Mouse (Mus musculus) regulatory T cell (primary cell): ENCODE data around the gene Cdk14.

Experiments
- in situ Hi-C: fragments of 300-600 bp; cut with MboI, MseI; formaldehyde crosslinking; loops from one replicate; pipeline ENCODE4 v1.15.1; 2025; ENCODE audit warnings: high pct_unique_total_duplicates

The Cdk14 gene

DNA sequence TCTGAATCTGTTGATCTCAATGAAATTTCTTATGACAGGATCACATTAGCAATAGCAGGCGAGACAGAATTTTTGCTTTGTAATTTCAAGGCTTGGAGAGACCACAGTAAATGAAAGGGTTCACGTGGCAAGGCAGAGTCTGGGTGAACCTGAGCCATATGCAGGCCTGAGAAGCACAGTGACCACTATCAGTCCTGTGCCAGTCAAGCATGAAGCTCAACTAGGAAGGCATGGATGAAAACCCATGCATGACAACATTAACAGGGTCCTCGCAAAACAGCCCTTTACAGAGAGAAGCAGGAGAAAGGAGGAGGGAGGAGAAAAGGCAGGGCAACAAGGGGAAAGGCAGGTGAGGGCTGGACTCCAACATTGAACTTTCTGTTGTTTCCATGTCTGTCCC lies 311.1 kb downstream of the Cdk14 start:
- in situ Hi-C loops = loop anchor here (5.0 kb wide), 1 partner anchor 558 kb away; no protein-coding TSS in a partner anchor

DNA sequence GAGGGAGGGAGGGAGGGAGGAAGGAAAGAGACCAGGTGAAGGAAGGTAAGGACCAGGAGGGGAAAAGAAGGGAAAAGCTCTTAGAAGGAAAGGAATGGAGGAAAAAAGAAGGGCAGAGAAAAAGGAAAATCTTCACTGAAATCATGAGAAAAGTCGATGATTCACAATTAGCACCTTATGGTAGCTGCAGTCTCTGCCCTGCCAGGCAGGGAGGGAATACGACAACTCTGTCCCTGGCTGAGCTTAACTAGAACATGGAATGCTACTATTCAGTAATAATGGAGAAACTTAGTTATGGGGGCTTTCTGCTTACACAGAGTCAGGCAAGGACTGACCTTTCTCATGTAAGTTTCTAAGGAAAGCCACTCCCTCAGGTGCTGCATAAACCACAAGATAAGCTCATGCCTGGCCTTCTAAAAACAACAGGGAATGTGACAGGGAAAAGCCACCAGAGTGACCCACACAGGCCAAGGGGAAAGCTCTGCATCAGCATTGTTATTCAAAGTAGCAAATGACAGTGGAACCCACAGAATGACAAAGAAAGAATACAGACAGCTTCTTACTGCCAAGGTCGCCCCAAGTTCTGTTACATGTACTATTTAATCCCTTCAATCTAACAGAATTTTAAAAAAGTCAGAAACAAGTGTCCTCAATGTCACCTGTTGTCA lies 323.7 kb downstream of the Cdk14 start:
- in situ Hi-C loops = no loop called here

DNA sequence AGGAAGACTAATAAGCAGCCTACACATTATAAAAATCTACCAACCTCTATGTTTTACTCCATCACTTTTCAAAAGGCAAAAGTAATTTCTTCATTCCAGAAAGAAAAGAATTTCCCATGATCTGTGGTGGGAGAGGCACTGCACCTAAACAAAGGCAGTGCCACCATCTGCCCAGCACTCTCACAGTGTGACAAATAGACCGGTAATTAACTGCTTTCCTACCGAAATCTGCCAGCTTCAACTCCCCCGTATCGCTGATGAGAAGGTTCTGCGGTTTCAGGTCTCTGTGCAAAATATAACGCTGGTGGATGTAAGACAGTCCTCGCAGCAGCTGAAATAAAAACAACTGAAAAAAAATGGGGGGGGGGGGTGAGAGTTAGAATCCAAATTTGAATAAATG lies 327.4 kb downstream of the Cdk14 start:
- in situ Hi-C loops = no loop called here

DNA sequence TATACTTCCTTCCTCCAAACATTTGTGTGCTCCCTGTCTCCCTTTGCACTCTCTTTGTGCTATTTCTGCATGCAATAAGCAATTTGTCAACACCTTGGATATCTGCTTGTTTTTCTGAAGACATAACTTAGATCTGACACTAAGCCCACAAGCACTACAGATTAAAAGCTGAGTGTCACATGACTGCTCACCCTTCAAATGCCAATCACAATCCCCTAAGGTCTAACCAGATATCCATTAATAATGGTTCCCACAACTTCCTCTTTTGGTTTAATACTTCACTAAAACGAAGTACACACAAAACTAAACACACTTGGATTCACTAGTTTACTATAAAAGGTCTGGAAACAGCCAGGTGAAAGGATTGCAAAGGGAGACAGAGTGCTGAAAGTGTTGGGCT lies 348.6 kb downstream of the Cdk14 start:
- in situ Hi-C loops = no loop called here

DNA sequence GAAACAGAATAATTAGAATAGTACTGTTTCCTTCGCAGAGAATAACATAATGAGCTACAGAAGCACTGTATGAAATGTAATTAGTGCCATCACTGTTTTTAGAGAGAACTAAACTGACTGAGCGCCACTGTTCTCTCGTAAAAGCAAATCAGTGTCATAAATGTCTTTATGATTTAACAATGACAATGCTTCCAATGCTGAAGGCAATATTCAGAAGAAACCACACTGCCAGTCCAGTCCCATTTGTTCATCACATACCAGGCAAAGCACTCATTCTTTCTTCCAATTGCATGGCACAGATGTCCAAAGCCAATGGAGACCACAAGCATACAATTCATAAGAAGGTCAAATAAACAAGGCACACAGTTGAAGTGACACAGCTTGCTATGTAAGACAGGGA lies 355.4 kb downstream of the Cdk14 start:
- in situ Hi-C loops = no loop called here

DNA sequence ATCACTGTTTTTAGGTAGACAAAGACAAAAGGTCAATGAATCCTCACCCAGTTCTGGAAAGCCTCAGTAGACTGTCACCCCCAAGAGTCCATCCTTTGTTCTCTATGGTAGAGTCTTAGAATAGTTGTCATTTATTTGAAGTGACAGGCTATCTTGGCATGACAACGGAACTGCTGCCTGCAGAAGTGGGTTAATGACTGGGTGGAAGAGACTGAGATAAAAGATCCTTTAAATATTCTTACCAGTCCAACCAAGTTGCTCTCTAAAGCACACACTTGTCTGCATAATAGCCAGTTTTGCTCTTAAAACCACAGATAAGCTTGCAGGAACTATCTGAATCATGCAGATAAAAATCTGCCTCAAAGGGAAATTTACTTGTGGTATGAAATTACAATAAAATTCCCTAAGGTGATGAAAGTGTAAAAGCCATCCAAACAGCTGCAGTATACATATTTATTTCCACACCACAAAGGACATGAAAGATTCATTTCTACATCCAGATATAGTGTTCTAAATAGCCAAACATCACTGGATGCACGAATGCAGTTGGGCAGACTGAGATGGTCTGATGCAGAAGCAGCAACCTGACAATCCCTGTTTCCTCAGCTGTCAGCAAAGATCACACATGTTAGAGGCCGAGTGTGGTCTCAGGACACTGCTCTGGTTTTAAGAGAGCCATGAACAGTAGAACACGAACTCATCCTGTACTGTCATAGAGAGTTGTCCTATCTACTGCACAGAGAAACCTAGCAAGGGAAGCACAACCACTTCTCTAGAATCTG lies 363.8 kb downstream of the Cdk14 start:
- in situ Hi-C loops = no loop called here

DNA sequence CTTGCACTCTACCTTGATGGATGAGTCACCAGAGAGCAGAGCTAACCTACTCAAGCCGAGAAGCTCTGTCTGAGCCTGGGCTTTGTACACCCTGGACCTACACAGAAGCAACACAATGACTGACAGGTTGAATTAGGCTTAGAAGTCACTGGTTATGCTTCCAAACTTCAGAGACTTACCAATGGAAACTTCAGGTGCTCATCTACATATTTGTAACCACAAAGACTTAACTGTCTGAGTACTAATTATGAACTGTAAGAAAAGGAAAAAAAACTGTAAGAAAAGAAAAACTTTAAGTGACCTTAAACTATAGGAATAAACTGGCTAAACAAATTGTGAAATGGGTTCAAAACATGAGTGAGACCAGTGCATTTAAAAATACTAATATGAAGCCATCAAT lies 364.6 kb downstream of the Cdk14 start:
- in situ Hi-C loops = no loop called here

DNA sequence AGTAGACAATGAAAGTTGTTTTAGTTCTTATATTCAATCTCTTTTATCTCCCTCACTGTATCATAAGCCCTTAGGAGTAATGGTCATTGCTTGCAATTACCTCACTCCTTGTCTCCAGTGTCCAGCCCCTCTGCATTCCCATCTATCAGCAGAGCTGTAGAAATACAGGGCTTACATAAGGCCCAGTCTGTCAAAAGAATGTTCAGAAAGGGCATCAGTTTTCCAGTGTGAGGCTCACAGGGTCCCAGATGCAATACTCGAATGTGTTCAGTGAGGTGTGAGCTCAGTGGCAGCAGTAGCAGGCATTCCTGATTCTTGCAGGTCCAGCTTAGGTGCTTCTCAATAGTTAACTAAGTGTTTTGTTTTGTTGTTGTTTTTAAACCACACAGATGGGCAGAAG lies 365.8 kb downstream of the Cdk14 start:
- in situ Hi-C loops = no loop called here

DNA sequence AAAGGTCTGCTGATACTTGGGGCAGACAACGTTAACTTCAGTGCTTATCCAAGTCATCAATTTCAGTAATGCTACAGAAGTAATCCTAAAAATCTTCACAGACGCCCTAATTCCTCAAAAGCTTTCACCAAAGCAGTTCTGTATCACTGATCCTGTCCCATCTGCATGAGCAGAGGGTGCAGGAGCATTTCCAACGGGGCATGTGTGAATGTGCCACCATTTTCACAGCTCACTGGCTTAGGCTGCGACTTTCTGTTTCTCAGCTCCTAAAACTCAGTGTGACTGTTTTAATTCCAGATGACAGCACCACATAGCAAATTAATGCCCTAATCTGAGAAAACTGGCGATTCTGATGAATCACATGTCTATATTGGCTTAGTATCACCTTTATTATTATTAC lies 375.8 kb downstream of the Cdk14 start:
- in situ Hi-C loops = no loop called here

DNA sequence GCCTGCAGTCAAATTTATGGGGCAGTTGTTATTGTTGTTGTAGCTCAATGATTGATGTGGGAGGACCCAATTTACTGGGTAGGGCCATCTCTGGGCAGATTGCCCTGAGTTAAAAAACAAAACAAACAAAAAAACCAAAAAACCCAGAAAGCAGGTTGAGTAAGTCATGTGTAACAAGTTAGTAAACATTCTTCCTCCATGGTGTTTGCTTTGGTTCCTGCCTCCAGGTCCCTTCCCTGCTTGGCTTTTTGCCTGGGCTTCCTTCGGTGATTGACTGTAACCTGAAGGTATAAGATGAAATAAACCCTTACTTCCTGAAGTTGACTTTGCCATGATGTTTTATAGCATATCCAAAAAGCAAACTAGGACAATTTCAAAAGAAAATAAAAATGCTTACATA lies 377.4 kb downstream of the Cdk14 start:
- in situ Hi-C loops = no loop called here

DNA sequence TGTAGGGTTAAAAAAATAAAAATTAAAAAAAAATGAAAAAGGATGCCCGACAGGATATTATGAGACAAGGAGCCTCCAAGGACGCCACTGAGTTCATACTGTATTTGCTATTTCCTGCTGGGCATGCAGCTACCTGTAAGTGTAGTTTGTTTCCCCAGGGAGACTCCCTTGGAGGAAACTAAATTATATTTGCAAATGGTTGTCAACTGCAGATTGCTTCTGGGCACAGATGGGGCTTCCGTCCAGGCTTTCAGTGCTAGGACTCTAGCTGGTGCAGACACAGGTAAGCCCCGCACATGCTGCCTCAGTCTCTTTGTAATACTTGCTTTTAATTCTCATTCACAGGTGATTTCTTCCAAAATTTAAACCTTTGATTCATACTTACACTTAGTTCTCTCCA lies 378.6 kb downstream of the Cdk14 start:
- in situ Hi-C loops = no loop called here

DNA sequence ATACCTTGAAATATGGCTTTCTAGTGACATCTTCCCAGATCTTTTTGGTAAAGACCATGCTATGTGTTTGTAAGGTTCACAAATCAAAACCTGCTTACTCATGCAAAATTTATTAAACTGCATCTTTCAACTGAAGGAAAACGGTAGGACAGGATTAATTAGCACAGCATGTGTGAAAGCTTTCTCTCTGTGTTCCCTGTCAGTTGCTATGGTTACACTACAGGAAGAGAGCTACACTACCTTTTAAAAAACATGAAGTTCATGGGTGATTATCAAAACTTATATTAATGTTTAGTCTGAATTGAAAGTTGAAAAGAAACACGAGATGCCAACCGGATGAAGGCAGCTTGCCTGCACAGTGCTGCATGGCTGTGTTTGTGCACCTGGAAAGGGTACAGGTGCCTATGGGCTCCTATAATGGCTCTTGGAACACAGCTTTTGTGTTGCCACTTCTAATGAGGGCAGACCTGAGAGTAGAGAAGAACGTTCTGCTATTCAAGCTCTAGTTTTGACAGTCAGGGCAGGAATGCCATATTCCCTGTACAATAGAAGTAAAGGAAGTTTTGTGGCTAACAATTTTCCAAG lies 380.3 kb downstream of the Cdk14 start:
- in situ Hi-C loops = no loop called here

DNA sequence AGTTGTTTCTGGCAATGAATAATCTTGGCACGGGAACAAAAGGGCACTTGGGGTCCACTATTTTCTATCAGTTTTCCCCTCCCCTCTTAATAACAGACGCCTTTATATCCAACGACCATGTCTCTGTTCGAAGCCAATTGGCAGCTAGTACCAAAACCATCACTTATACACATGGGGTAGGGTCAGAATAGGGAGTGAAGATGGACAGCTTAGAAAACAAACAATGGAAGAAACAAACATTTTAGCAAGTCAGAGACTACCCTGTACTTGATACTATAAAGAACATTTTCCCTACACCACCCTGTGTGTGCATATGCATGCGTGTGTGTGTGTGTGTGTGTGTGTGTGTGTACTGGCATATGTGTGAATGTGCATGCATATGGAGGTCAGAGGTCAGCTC lies 386.7 kb downstream of the Cdk14 start:
- in situ Hi-C loops = no loop called here

DNA sequence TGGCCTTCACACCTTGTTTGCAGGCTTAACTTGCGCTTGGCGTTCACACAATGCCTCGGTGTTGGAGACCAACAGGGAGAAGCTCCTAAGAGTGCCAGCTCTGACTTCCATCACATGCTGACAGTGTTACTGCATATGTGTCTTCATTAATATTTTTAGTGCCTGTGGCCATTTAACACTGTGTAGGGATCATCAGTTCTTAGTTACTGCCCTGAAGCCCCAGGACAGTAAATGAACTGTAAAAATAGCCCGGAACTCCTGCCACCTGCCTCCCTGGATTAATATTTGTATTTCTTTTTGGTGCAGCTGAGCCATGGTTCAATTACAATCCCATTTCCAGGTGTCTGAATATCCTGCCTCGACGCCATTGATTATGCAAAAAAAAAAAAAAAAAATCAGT lies 387.3 kb downstream of the Cdk14 start:
- in situ Hi-C loops = no loop called here

DNA sequence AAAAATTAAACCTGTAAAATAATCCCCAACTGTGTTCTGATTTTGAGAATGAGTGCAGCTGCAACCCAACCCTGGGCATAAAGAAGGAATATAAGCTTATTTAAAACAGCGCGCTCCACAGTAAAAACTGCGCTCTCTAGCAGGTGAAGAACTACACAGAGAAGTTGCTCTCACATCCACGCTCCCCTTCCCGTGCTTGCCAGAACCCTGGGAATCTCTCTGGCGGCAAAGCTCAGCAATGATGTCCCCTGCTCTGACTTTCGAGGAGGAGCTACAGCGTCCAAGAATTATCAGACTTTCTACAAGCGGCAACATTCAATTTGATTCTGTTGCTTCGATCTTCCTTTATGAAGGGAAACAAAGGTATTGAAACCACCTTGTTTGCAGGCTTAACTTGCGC lies 387.7 kb downstream of the Cdk14 start:
- in situ Hi-C loops = no loop called here

DNA sequence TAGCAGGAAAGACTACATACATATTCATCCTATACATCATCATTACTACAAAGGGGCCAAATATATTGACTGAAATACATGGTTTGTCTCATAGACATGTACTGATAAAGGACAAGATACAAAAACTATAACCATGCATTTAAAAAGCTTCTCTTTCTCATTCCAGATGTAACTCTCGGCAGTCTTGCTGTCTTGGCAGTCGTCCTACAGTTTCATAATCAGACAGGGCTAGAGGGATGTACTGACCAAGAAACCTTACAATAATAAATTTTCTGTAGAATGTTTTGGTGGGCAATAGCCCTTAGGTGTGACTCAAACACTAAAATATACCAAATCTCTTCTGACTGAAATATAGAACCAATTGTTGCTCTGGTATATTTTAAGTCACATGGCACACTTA lies 389.7 kb downstream of the Cdk14 start:
- in situ Hi-C loops = no loop called here

DNA sequence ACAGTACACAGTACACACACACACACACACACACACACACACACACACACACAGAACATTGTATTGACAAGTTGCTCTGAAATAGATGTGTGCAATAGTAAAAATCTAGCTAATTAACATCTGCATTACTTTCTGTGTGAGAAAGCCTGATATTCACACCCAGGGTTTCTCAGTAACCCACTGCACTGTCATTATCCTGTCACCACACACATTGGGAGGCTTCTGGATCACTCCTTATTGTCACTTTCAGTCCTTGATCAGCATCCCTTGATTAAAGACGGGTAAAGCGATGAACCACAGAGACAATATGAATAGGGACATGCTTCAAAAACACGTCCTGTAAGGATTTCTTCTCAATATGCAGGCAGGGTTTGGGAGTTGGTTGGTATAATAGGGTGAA lies 401.2 kb downstream of the Cdk14 start:
- in situ Hi-C loops = no loop called here

DNA sequence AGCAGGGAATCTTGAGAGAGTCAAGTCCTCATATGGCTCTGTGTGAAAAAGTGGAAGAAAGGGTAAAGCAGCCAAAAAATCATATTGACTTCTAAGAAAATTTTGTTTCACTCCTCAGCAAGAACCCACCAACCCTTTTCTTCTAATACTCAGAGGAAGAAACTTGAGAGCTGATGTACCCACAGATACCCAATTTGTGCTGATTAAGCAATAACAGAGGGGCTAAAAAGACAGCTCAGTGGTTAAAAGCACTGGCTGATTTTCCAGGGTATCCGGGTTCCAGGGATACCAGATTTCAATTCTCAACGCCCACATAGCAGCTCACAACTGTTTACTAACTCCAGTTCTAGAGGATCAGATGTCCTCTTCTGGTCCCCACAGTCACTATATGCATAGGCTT lies 401.9 kb downstream of the Cdk14 start:
- in situ Hi-C loops = no loop called here

DNA sequence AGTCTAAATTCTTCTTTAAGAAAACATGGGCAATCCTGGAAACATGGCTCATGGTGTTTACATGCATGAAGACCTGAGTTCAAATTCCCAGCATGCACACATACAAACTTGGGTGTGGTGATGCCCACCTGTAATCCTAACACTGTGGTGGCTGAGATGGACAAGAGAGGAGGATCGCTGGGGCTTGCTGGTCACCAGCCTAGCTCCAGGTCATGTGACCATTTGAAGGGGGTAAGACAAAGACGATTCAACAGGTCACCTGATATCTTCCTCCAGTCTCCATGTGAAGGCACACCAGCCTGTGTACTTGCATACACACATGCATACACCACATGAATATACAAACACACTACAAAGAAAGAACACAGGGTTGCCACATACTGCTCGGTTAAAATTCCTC lies 406.3 kb downstream of the Cdk14 start:
- in situ Hi-C loops = no loop called here

DNA sequence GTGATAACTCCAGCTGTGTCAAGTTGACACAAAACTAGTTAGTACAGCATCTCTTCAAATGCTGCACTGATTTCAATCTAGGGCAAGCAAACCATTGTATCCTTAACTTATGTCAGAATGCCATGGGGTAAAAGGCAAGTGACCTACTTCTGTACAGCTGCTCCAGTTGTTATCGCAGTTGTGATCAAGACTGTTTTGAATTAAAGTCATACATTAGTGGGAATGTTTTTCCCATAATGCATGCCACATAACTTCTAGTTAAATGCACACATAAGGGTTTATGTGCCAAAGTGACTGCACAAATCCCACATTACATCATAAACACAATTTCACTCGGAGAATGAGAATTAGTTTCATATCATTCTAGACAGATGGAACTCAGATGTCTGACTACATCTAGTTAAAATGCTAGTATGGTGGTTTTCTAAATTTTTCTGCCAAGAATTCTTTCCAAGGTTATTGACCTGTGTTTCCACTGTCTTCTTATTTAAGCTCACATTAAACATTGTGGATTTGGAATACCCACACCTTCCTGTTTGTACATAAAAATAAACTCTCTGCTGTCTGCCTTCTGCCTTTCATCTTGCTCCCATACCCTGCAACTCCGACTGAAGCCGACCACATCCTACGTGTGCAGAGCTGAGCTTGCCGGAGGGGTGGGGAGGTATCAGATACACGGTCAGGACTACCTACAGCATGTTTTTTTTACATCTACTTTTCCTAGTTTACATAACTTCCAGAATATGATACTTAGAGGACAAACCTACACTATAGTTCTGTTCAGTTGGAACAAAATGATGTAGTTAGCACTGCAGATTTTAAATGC lies 407.4 kb downstream of the Cdk14 start:
- in situ Hi-C loops = no loop called here

DNA sequence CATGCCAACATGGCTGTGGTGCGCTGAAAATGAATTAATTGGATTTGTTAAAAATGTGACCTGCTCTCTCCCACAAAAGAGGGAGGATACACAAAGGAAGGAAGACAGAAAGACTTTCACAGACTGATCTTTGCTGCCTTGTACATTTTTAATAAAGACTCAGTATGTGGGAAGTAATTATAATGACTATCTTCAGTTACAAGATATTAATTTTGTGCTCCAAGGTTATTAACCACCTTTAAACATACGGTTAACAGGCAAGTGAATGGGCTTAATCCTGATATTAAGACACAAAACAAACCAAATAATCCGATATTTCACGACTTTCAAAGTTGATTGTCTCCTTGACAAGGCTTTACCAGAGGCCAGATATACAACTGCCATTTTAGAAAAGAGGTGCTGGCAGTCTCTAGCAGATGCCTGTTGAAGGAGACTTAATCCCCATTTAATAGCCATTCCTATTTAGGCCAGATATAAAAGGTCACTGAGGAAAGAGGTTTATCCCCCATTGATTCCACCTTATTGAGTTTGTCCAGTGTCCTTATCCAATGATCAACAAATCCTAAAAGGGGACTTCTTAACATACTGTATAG lies 411.9 kb downstream of the Cdk14 start:
- in situ Hi-C loops = no loop called here
